Mouse (Mus musculus) stomach, postnatal 0 days (tissue): ENCODE data around the gene Phf11d. TPM values are rescaled to one million over a fixed set of nuclear protein-coding genes. Genes with fewer than 3 reads are reported as not detected.
"Not testable (repeated sequence)": the region's sequence is repeated elsewhere in the genome, so short reads cannot be mapped to it uniquely, and the experiment has no call there.

ENCODE experiments used
- ATAC-seq: fragments of 200-750 bp; cut with Nextera tagmentation; 2 replicates; pipeline ENCODE4 v1.8.0; 2017; ENCODE audit not compliant: low FRiP score, low TSS enrichment
- DNase-seq: peaks from one replicate; pipeline ENCODE4 v3.0.0-alpha.2; 2016; ENCODE audit warnings: low spot score
- H3K27ac ChIP-seq: fragments of 300-500 bp; sonication (generic); replicated peaks from 2 replicates; pipeline ENCODE4 v1.5.1; 2014; ENCODE audit warnings: mild to moderate bottlenecking, control low read depth
- H3K27me3 ChIP-seq: fragments of 300-500 bp; sonication (generic); 2 replicates; pipeline ENCODE4 v1.6.1; 2014; ENCODE audit warnings: low read length; ENCODE audit not compliant: control insufficient read depth, insufficient read depth
- H3K36me3 ChIP-seq: fragments of 300-500 bp; sonication (generic); 2 replicates; pipeline ENCODE4 v1.6.1; 2014; ENCODE audit warnings: low read length, mixed read lengths; ENCODE audit not compliant: control insufficient read depth, insufficient read depth
- H3K4me1 ChIP-seq: fragments of 300-500 bp; sonication (generic); replicated peaks from 2 replicates; pipeline ENCODE4 v1.6.1; 2014; ENCODE audit warnings: antibody characterized with exemption; ENCODE audit not compliant: control insufficient read depth, insufficient read depth
- H3K4me2 ChIP-seq: fragments of 300-500 bp; sonication (generic); replicated peaks from 2 replicates; pipeline ENCODE4 v1.6.1; 2014; ENCODE audit warnings: low read depth, mild to moderate bottlenecking, control low read depth, moderate library complexity
- H3K4me3 ChIP-seq: fragments of 300-500 bp; sonication (generic); 2 replicates; pipeline ENCODE4 v1.5.1; 2014; ENCODE audit warnings: low read depth, low read length, control low read depth
- H3K9ac ChIP-seq: fragments of 300-500 bp; sonication (generic); 2 replicates; pipeline ENCODE4 v1.6.1; 2014; ENCODE audit warnings: mild to moderate bottlenecking, low read length, control low read depth, mixed read lengths
- H3K9me3 ChIP-seq: fragments of 300-500 bp; sonication (generic); 2 replicates; pipeline ENCODE4 v1.6.1; 2016; ENCODE audit warnings: low read length; ENCODE audit not compliant: control insufficient read depth
- CTCF ChIP-seq: IDR thresholded peaks from 2 replicates; pipeline ENCODE4 v1.5.1; 2016; ENCODE audit warnings: antibody characterized with exemption, low read depth, mild to moderate bottlenecking, moderate library complexity
- EP300 ChIP-seq: optimal IDR thresholded peaks from 2 replicates; pipeline ENCODE3; 2016; ENCODE audit warnings: antibody characterized with exemption
- WGBS: fragments of 180-500 bp; shearing (Covaris S2); extraction: QIAGEN DNeasy Blood & Tissue Kit; methylation state at CpG from one replicate; pipeline ENCODE4 v1.1.7; 2014; 5-methylcytosine and 5-hydroxymethylcytosine counted together
- polyA plus RNA-seq: library from polyadenylated mRNA; unstranded; fragments of >200 nt; fragmentation: Nextera tagmentation; extraction: Ambion mirVana; gene quantifications from 2 replicates; pipeline ENCODE4 v1.2.1, GENCODE M21; 2015

Phf11d gene
- polyA plus RNA-seq, 1 experiment from 2014 or later, result 5.5 TPM

DNA sequence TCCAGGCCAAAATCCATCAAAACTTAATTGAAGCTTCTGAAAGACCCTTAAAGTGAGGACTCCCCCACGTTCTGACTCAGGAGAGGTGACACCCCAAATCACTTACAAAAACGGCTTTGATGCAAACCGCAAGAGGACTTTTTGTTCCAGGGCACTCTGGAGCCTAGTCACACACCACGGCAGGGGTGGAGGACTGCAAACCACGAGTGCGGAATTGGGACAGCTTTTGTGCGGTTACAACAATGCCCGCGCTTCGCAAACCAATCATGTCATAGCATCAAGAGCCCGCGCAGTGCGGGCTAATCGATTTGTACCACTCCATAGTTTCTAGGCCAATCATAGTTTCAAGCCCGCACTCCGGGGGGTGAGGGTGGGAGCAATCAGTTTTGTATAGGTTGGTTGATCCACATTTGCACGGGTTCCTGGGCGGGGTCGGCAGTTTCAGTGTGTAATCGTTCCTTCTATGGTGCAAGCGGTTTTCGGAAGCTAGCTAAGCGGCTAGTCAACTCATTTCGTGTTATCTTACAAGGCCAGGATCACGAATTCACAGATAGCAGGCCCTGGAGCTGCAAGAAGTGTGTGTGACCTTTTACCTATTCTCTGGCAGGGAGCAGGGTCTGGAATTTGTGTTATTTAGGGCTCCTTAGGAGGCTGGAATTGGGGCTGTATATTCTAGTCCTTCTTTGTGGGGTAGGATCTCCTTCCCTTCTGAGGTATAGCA lies 5.2 kb upstream of the Phf11d start:
- Histone ChIP-seq H3K36me3 (no peaks in the 10 kb centered on the region), H3K27me3 (no peaks in the 10 kb centered on the region), H3K4me3 (no peak overlapping the region), H3K27ac (no peak overlapping the region), H3K9me3 (no peaks in the 10 kb centered on the region), H3K9ac (no peak overlapping the region), H3K4me1 (0 out of 2 replicates have a peak, but pooled peaks cover 2% of the 10 kb centered on the region), H3K4me2 (no peak overlapping the region)
- no peak for TF ChIP-seq EP300
- no peak for TF ChIP-seq CTCF
- 93% methylated on average over 25 of the region's 25 CpGs for WGBS
- ATAC-seq (no peak), DNase-seq (no peak)

DNA sequence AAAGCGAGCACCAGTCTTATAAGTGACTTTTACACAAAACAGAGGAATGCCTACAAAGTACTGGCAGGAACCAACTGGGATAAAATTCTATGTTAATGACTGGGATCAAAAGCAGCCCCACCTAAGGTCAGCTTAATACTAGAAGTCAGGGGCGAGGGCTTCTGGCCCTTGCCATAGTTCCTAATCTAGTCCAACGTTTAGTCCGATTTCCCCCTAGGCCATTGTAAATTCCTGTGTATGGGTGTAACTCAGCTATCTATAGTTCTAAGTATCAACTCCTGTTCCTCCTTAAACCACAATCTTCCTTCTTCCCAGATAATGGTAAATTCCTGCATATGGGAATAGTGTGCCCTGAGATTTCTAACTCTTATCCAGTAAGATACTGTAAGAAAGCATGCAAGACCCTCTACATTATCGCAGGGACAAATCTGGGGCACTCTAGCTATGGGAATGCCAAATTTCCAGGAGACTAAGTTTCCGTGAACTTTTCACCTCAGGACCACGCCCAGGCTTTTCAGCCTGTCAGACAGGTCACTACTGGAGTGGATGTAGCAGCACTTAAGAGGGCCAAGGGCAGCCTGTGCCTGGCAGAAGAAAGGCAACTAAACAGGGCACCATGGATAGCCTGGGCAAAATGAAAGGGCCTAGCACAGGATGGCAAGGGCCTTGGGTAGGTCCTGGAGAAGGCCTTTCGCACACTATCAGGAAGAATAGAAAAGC lies 1.3 kb upstream of the Phf11d start:
- H3K9ac ChIP-seq, result no peak overlapping the region
- DNase-seq (no peak), ATAC-seq (no peak)
- H3K36me3 ChIP-seq, result no peaks in the 10 kb centered on the region
- no peak overlapping the region for H3K4me2 ChIP-seq
- H3K27ac ChIP-seq, result no peak overlapping the region
- no peak overlapping the region for H3K4me3 ChIP-seq
- no peaks in the 10 kb centered on the region for H3K27me3 ChIP-seq
- TF ChIP-seq EP300 (no peak), CTCF (no peak)
- WGBS, result 66% methylated on average over 8 of the region's 8 CpGs
- H3K9me3 ChIP-seq, result no peaks in the 10 kb centered on the region
- H3K4me1 ChIP-seq, result 0 out of 2 replicates have a peak, but pooled peaks cover 2% of the 10 kb centered on the region

DNA sequence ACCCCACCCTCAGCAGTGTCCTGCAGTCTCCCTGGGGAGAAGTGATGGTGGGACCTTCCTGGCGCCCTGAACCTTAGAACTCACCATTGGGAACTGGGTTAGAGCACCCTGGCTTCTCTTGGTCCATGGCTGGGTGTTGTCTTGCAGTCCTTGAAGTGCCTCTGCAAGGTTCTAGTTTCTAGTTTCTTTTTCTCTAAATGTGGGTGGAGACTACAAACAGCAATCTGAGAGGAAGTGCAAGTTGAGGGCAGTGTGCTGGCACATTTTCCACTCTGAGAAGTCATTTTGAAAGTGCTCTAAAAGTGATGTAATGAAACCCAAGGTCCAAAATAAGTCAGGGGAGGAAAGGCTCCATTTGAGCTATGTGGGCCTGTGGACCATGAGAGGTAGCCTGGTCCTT lies 24.1 kb downstream of the Phf11d start, which contains the start of gene Phf11b:
TSS of gene Phf11b (minus strand) at position 163 of the 400 bp plus-strand sequence.
- WGBS, result 68% methylated on average over 1 of the region's 1 CpGs

DNA sequence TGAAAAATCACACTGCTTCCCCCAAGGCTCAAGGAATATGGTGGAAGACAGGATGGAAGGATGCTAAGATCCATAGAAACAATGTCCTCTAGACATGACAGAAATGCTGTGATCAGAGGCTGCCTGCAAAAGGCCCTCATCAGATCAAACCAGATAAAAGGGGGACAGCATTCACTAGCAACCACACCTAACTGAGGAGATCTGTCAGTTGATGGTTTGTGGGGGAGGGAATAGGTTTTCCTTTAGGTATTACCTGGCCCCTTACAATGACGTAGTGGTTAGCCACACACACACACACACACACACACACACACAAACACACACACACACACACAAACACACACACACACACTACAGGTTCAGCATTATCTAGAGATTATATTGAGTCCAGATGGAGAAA lies 25.7 kb downstream of the Phf11d start:
- Histone ChIP-seq H3K36me3 (no peaks in the 10 kb centered on the region), H3K4me1 (no peaks in the 10 kb centered on the region), H3K27ac (no peak overlapping the region), H3K4me3 (no peak overlapping the region), H3K27me3 (no peaks in the 10 kb centered on the region), H3K9me3 (no peaks in the 10 kb centered on the region), H3K9ac (no peak overlapping the region), H3K4me2 (no peak overlapping the region)
- DNase-seq, result no peak
- WGBS, result 67% methylated on average over 1 of the region's 1 CpGs
- TF ChIP-seq CTCF, result no peak
- no peak for TF ChIP-seq EP300
- no peak for ATAC-seq

More for the DNA sequence above, 24.1 kb downstream of the Phf11d start, which contains the start of gene Phf11b:
- H3K4me3 ChIP-seq, DNase-seq, H3K36me3 ChIP-seq, H3K4me1 ChIP-seq, H3K9ac ChIP-seq, H3K4me2 ChIP-seq, H3K9me3 ChIP-seq, H3K27ac ChIP-seq, H3K27me3 ChIP-seq, ATAC-seq: not testable (repeated sequence)

DNA sequence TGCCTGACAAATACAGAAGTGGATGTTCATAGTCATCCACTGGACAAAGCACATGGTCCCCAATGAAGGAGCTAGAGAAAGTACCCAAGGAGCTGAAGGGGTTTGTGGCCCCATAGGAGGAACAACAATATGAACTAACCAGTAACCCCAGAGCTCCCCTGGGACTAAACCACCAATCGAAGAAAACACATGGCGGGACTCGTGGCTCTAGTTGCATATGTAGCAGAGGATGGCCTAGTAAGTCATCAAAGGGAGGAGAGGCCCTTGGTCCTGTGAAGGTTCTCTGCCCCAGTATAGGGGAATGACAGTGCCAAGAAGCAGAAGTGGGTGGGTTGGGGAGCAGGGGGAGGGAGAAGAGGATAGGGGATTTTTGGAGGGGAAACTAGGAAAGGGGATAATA lies 29.2 kb downstream of the Phf11d start:
- H3K27ac ChIP-seq, H3K4me2 ChIP-seq, H3K27me3 ChIP-seq, H3K36me3 ChIP-seq, H3K9me3 ChIP-seq, DNase-seq, ATAC-seq, H3K4me1 ChIP-seq, H3K4me3 ChIP-seq, H3K9ac ChIP-seq: not testable (repeated sequence)
- 91% methylated on average over 3 of the region's 3 CpGs for WGBS

GRCm38 (mm10) chr14:59330499-59330898 lies 34.8 kb downstream of the Phf11d start:
- H3K27me3 ChIP-seq, H3K9ac ChIP-seq, ATAC-seq, H3K4me2 ChIP-seq, H3K4me1 ChIP-seq, H3K27ac ChIP-seq, H3K36me3 ChIP-seq, H3K9me3 ChIP-seq, H3K4me3 ChIP-seq: not testable (repeated sequence)
- DNase-seq, result peak; percentile 21
- peak; percentile 68 for TF ChIP-seq CTCF
- 34% methylated on average over 3 of the region's 3 CpGs for WGBS

GRCm38 (mm10) chr14:59319970-59320369 lies 45.3 kb downstream of the Phf11d start:
- H3K36me3 ChIP-seq, H3K9me3 ChIP-seq, H3K4me3 ChIP-seq, H3K4me1 ChIP-seq, H3K27ac ChIP-seq, H3K9ac ChIP-seq, H3K27me3 ChIP-seq, H3K4me2 ChIP-seq, DNase-seq, ATAC-seq: not testable (repeated sequence)
- WGBS, result 77% methylated on average over 6 of the region's 6 CpGs

- H3K27me3 ChIP-seq, ATAC-seq, H3K4me3 ChIP-seq, H3K27ac ChIP-seq, H3K36me3 ChIP-seq, H3K9me3 ChIP-seq, H3K4me2 ChIP-seq, H3K9ac ChIP-seq, H3K4me1 ChIP-seq, DNase-seq: not testable (repeated sequence)
- 65% methylated on average over 3 of the region's 3 CpGs for whole genome bisulfite sequencing
These were observed 46.2 kb downstream of the Phf11d start for GRCm38 (mm10) chr14:59319036-59319435.
